Mouse (Mus musculus) bone marrow macrophage, adult 2 months (primary cell): ENCODE measurements around the gene Zer1. TPM values are rescaled to one million over a fixed set of nuclear protein-coding genes. Genes with fewer than 3 reads are reported as not detected.
A peak's percentile ranks its signal among the peaks of the same experiment; 100 is the strongest.
"Not testable (repeated sequence)": the region's sequence is repeated elsewhere in the genome, so short reads cannot be mapped to it uniquely, and the experiment has no call there.

ENCODE experiments used
- H3K27ac ChIP-seq: 2 replicates; pipeline ENCODE4 v1.5.1; 2012; ENCODE audit warnings: low read depth, low read length; ENCODE audit not compliant: insufficient read depth
- H3K4me1 ChIP-seq: 2 replicates; pipeline ENCODE4 v1.6.1; 2012; ENCODE audit warnings: low read length; ENCODE audit not compliant: control insufficient read depth, insufficient read depth
- H3K4me3 ChIP-seq: 2 replicates; pipeline ENCODE4 v1.5.1; 2012; ENCODE audit warnings: mild to moderate bottlenecking, low read length, moderate library complexity; ENCODE audit not compliant: insufficient read depth
- CTCF ChIP-seq: IDR thresholded peaks from 2 replicates; pipeline ENCODE4 v1.5.1; 2012; ENCODE audit warnings: low read depth, mild to moderate bottlenecking, low read length, moderate library complexity
- POLR2A ChIP-seq: IDR thresholded peaks from 2 replicates; pipeline ENCODE4 v1.6.1; 2012; ENCODE audit warnings: mild to moderate bottlenecking, low read depth, low read length, borderline replicate concordance
- polyA plus RNA-seq: library from polyadenylated mRNA; stranded (reverse); fragments of >200 nt; gene quantifications from 2 replicates; pipeline ENCODE4 v1.2.4, GENCODE M21; 2012; ENCODE audit not compliant: missing spikeins, insufficient read depth, insufficient read length

Gene Zer1
- polyA plus RNA-seq: 22.8 and 26.8 TPM in 2 replicates

DNA sequence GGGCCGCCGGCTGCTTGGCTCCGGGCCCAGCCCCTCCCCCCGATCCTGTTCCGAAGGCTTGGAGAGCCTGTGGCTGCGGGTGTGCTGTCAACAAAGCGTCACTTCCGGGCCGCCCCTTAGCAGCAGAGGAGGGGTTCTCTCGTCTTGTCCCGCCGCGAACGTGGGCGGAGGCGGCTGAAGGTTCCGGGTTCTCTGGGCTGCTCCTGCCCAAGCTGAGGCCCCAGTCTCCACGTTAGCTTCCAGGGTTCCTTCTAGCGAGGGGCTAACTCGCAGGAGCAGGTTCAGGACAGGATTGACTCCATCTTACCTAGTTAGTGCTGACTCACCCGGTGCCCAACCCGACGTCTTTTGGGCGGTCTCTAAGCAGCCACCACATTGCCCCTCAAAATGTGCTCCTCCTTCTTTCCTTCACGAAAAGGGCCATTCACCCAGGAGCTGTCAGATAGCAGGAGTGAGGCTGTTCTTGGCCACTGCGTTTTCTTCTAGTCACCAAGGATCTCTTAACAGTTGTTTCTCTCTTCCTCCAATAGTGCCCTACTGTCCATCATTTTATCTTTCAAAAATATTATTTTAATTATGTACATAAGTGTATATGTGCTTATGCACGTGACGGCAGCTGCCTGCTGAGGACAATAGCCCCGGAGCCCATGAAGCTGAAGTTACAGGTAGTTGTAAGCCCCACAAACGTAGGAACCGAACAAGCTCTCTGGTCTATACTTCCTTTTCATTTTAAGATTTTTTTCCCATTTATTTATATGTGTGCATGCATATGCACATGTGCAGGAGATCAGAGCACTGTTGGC, at the start of gene Zer1:
Zer1 (minus strand) TSS at position 114 of the 803 bp plus-strand sequence.
- TF ChIP-seq CTCF (no peak), POLR2A (no peak)
- H3K4me1 ChIP-seq: peaks cover 7% of the 10 kb centered on the region
- peak within 1 kb of the TSS; percentile 64 for H3K27ac ChIP-seq
- peak within 1 kb of the TSS; percentile 91 for H3K4me3 ChIP-seq

DNA sequence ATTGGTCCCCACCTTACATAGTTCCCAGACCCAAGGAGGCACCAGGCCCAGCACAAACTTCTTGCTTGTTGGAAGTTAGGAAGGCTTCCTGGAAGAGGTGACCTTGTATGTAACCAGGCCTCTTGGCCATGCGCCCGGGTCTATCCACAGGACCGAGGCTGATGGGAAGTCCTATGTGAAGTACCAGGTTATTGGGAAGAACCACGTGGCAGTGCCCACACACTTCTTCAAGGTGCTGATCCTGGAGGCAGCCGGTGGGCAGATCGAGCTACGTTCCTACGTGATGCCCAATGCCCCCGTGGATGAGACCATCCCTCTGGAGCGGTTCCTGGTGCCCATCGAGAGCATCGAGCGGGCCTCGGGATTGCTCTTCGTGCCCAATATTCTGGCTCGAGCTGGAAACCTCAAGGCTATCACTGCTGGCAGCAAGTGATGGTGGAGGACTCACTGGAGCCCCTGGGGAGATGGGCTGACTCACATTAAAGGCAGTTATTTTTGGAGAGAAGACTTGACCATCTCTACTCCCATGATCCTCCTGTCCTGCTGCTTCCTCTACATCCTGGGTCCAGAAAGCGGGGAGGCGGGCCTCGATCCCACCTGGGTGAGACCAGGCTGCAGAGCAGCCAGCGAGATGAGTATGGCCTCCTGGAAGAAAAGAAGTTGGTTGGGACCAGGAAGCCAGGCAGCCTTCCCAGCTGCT, 49.3 kb upstream of the Zer1 start:
- TF ChIP-seq CTCF (no peak), POLR2A (no peak)
- Histone ChIP-seq H3K4me3 (no peak overlapping the region), H3K27ac (no peak overlapping the region), H3K4me1 (peaks cover 9% of the 10 kb centered on the region)

- TF ChIP-seq POLR2A (no peak), CTCF (no peak)
- H3K27ac ChIP-seq: peak overlapping the region; percentile 62
- H3K4me3 ChIP-seq: peak overlapping the region; percentile 74
- H3K4me1 ChIP-seq: peaks cover 5% of the 10 kb centered on the region
Observed at GRCm38 (mm10) chr2:30171997-30172382, 47.6 kb upstream of the Zer1 start.

DNA sequence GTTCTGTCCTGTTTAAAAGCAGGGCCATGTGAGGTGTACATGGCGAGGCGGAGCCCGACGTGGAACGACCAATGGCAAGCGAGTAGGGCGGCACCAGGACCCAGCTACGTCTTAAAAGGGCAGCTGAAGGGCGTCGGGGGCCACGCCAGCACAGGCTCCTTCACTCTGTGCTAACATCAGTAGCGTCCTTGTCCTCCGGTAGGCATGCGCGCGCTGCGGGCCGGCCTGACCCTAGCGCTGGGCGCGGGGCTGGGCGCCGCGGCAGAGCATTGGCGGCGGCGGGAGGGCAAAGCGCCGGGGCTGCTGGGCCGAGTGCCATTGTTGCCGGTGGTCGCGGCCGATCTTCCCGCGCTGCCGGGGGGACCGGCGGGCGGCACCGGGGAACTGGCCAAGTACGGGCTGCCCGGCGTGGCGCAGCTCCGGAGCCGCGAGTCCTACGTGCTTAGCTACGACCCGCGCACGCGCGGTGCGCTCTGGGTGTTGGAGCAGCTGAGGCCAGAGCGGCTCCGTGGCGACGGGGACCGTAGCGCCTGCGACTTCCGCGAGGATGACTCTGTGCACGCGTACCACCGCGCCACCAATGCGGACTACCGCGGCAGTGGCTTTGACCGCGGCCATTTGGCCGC, 47.1 kb upstream of the Zer1 start, which contains the start of gene Endog:
Endog (plus strand) TSS at position 123 of the 626 bp plus-strand sequence.
- H3K27ac ChIP-seq: peak within 1 kb of the TSS; percentile 62
- peak within 1 kb of the TSS; percentile 74 for H3K4me3 ChIP-seq
- H3K4me1 ChIP-seq: 0 out of 2 replicates have a peak, but pooled peaks cover 3% of the 10 kb centered on the region
- no peak for TF ChIP-seq CTCF
- TF ChIP-seq POLR2A: no peak

- Histone ChIP-seq H3K4me1 (no peaks in the 10 kb centered on the region), H3K4me3 (no peak overlapping the region), H3K27ac (no peak overlapping the region)
- TF ChIP-seq CTCF: no peak
Observed at GRCm38 (mm10) chr2:30166677-30167076, 42.3 kb upstream of the Zer1 start.

DNA sequence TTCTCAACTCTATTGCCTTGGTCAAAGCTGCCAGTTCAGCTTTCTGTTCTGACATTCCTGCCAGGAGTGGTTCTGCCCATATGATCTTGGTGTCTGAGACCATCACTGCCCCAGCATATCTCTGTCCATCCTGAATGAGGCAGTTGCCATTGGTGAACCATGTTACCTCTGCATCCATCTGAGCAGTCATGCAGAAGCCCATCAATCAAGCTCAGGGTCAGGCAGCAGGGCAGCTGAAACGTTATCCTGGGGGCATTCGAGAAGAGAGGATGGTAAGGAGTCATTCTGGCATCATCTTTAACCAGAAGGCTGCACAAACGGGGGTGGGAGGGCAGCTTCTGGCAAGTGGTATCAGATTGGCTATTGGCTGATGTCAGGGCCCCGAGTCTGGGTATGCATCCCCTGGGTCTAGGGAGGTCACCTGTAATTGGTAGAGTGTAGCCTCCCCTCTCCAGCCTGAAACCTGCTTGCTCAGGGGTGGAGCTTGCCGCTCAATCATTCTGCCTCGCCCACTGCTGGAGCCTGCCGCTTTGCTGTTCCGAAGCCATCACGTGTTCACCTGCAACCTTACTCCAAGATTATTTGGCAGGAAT, 40.1 kb upstream of the Zer1 start:
- no peak for TF ChIP-seq POLR2A
- no peak for TF ChIP-seq CTCF
- Histone ChIP-seq H3K27ac (no peak overlapping the region), H3K4me1 (no peaks in the 10 kb centered on the region), H3K4me3 (no peak overlapping the region)

DNA sequence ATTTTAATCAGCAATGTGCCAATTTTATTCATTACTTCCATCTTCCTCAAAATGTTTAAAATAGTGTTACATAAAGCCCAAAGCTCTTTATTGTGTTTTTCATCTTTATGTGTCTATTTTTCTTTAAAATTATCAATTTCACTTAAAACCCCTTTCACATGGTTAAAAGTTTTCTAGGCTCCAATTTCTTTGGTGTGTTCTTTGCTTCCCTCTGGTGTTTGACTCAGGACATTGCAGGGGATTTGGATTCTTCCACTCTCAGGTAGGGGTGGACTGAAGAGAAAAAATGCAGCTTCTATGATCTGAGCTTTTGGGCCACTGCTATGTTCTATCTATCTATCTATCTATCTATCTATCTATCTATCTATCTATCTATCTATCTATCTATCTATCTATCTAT, 37.4 kb upstream of the Zer1 start:
- no peak for TF ChIP-seq CTCF
- no peak for TF ChIP-seq POLR2A
- Histone ChIP-seq H3K4me3 (no peak overlapping the region), H3K4me1 (no peaks in the 10 kb centered on the region), H3K27ac (no peak overlapping the region)

- H3K4me1 ChIP-seq, H3K4me3 ChIP-seq, H3K27ac ChIP-seq: not testable (repeated sequence)
Observed at GRCm38 (mm10) chr2:30159871-30160270, 35.5 kb upstream of the Zer1 start.

DNA sequence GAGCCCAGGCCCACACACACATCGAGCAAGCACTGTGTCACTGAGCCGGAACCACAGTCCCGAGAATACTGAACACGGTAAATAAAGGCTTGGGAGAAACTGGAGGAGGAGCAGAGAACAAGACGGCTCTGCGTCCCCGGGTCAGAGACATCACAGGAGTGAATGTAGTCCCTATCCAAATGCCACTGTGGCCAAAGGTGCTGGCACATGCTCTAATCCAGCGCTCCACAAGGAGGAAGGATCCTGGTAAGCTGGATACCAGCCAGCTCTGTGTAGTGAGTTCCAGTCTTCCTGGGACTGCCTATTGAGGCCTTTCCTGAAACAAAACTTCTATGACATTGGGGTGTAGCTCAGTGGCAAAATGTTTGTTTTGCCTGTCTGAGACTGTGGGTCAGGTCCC, 28.2 kb upstream of the Zer1 start:
- no peak for TF ChIP-seq CTCF
- TF ChIP-seq POLR2A: no peak
- H3K4me1 ChIP-seq: no peaks in the 10 kb centered on the region
- H3K27ac ChIP-seq: no peak overlapping the region
- H3K4me3 ChIP-seq: no peak overlapping the region
